Mouse (Mus musculus): ENCODE data around the gene Actr6. TPM values are rescaled to one million over a fixed set of nuclear protein-coding genes. Genes with fewer than 3 reads are reported as not detected.
A peak's percentile ranks its signal among the peaks of the same experiment; 100 is the strongest.
"Not testable (repeated sequence)": the region's sequence is repeated elsewhere in the genome, so short reads cannot be mapped to it uniquely, and the experiment has no call there.

Gene Actr6
- total RNA-seq, 2 experiments from 2014 or later = 23.2 to 23.7 TPM

DNA sequence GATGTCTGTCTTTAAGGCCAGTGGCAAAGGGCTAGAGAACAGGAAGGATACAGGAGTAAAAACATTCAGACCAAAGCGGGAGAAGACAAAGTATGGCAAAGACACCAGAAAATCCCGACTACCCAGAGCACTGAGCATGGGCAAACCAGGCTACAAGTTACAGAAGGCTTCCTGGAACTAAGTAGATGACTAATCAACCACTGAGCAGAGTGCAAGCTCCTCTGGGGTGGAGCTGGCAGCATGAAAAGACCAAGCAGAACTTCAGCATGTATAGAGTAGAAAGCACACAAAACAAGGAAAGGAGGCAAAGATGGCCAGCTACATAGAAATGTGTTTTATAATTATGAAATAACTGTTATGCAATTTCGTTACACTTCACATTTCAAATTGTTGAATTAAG lies 51.6 kb downstream of the Actr6 start:
- DNase-seq = peak in 1 of 2 experiments; percentile 8

DNA sequence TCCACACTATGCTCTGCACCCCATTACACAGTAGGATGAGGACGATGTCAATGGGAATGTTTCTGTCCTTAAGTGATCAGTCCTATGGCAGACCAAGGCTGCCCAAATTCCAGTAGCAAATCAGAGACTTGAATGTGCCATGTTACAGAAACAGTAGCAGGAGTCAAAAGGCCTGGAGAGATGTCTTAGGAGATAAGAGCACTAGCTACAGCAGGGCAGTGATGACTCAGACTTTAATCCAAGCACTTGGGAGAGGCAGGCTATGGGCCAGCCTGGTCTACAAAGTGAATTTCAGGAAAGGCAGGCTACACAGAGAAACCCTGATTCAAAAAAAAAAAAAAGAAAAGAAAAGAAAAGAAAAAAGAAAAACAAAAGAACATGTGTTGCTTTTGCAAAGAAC lies 52.6 kb downstream of the Actr6 start:
- DNase-seq = no peak

DNA sequence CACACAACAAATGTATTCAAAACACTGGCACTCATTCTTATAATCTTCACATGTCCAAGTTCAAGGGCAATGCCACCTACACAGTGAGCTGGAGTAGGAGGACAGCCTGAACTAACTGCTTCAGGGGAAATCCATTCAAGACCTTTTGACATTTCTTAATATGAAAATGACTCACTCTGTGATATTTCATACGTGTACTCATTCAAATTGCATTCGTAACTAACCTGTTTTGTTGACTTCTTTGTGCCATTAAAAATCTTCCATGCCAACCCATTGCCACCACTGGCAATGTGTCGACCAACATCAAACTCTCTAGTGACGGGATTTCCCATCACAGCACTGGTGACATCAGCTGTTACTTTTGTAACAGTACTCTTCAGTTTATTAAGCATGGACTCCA lies 54.0 kb downstream of the Actr6 start:
- no peak for DNase-seq

DNA sequence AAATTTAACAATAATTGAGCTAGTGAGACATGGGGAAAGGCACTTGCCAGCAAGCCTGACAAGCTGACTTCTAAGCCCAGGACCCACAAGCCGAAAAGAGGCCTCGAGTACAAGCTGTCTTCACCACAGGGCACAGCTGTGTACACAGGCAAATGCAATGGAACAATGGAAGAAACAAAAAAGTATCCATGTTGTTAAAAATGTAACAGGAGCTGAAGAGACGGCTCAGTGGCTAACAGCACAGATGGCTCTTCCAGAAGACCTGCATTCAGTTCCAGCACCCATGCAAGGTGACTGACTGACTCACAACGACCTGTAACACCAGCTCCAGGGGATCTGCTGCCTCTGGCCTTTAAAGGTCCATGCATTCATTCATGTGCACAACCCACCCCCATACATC lies 55.5 kb downstream of the Actr6 start:
- no peak for DNase-seq

DNA sequence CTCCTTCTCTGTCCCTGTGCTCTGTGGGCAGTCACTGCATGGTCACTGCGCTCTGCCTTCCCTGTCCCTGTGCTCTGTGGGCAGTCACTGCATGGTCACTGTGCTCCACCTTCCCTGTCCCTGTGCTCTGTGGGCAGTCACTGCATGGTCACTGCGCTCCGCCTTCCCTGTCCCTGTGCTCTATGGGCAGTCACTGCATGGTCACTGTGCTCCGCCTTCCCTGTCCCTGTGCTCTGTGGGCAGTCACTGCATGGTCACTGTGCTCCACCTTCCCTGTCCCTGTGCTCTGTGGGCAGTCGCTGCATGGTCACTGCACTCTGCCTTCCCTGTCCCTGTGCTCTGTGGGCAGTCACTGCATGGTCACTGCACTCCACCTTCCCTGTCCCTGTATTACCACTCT lies 61.7 kb downstream of the Actr6 start:
- DNase-seq = not testable (repeated sequence)

DNA sequence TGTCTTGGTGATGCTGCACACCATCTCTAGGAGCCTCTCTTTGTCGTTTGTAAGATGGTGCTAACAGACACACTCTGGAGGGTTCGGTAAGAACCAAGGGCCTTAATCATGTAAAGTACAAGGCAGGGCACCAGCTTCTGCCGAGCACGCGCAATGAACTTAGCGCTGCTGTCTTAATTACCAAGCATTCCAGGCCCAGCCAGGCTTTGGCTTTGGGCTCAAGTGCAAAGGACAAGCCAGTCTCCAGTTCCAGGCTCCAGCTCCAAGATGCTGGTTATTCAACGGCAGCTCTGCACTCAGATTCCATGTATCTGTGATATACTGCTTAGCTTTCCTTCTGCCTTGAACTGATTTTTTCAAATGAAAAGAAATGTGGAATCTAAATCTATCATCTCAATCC lies 64.5 kb downstream of the Actr6 start:
- no peak for DNase-seq

DNA sequence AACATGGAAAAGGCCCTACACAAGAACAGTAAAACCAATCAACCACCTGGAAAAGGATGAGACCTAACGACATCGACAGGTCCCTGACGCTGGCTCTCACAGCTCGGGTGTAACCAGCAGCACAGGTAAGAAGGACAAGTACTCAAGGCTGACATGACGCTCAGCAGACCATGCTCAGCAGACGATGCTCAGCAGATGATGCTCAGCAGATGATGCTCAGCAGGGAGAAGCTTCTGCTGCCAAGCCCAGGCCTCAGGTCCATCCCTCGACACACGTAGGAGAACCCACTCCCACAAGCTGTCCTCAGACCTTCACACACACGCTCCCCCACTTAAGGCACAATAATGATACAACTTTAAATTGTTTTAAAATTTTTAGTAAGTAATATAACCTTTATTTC lies 66.4 kb downstream of the Actr6 start:
- no peak for DNase-seq

DNA sequence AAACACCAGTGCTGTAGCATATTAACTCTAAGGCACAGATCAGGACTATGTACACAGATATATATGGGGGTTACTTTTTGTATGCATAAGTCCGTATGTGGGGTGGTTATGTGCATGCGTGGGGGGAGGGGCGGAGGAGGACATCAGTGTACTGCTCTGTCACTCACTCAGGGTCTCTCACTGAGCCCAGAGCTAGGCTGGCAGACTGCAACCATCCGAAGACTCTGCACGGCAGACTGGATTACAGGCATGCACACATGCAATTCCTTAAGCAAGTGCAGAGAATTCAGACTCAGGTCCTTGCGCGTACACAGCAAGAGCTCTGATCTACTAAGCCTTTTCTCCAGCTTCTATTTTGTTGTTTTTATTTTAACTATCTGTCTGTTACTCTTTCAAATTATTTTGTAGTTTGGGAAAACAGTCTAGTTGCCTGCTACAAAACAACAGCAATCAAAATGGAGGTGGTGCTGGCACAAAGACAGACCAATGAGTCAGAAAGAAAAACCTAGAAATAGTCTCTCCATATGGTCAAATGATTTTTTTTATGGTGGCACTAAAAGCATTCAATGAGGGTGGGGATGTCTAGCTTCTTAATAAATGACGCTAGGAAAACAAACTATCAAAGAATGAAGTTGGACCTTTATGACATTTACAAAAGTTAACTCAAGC lies 67.0 kb downstream of the Actr6 start:
- no peak for DNase-seq

Other genes starting within 250 kb of the Actr6 start
- gene Nr1h4, start 198.7 kb downstream of the Actr6 start, total RNA-seq (2021) = 10 to 100 TPM; 16.8 to 27.6 TPM
- gene Slc17a8, start 111.0 kb downstream of the Actr6 start, total RNA-seq (2021) = under 1 TPM in 1 of 2 experiments, not detected in 1; 0.07 TPM
- 10 to 100 TPM; 43.8 to 47.6 TPM for gene Scyl2, start 46.0 kb downstream of the Actr6 start, total RNA-seq (2021)
- 10 to 100 TPM; 84.8 to 88.4 TPM for gene Uhrf1bp1l, start 12.7 kb upstream of the Actr6 start, total RNA-seq (2021)
- gene Anks1b, start 141.2 kb upstream of the Actr6 start, total RNA-seq (2021) = under 1 TPM; 0.60 to 0.92 TPM